Mouse (Mus musculus) lung, postnatal 0 days (tissue): ENCODE results near the gene Morn2.

Source experiments
- CTCF ChIP-seq: IDR thresholded peaks from 2 replicates; pipeline ENCODE4 v1.5.1; 2016; ENCODE audit warnings: antibody characterized with exemption, mild to moderate bottlenecking
- EP300 ChIP-seq: IDR thresholded peaks from 2 replicates; pipeline ENCODE4 v1.6.1; 2016; ENCODE audit warnings: antibody characterized with exemption, mild to moderate bottlenecking, control low read depth

DNA sequence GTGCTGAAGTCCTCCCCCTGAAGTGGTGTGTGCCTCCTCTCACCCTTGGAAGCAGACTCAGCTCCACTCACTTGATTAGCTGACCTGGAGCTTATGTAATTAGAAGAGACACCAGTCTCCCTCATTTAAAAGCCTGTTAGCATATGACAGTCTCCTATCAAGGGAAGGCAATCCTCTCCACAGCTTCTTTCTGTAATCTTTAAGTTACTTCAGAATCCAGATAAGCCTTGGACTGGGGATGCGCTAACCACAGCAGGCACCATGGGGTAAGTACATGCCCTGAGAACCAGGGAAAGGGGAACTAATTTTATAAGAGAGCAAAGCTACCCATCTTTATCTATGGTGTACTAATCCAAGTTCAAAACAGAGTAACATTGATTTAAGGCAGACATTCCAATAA, 17.2 kb downstream of the Morn2 start, which contains the start of gene Arhgef33:
- no peak for TF ChIP-seq CTCF
- TF ChIP-seq EP300 = no peak
